In genomic region chr4:133763112-133763511, GRCm38 (mm10) we compare ENCODE assay signal across 24 mouse cellular contexts. TPM values are rescaled to one million over a fixed set of nuclear protein-coding genes. Genes with fewer than 3 reads are reported as not detected.
DNase-seq lines count a peak whose midpoint lies in the region; ATAC-seq and TF ChIP-seq lines count a peak whose summit lies in the region.
"Had no signal": no experiment of that assay in that cellular context is flagged by ENCODE, and none has a peak within 500 bp of the region (broad histone marks: within the 10 kb centered on the region; RNA-seq: fewer than 3 reads in every experiment).

No protein-coding gene starts in this region.

- H3K9ac ChIP-seq in kidney, embryonic 15.5 days: no peak overlapping the region
- H3K9ac ChIP-seq: embryonic facial prominence, embryonic 13.5 days; forebrain, embryonic 12.5 days; forebrain, embryonic 15.5 days; hindbrain, embryonic 12.5 days; hindbrain, embryonic 15.5 days had no signal

- no peaks in the 10 kb centered on the region for H3K27me3 ChIP-seq in kidney, embryonic 15.5 days
- H3K27me3 ChIP-seq: embryonic facial prominence, embryonic 13.5 days; forebrain, embryonic 12.5 days; forebrain, embryonic 15.5 days; hindbrain, embryonic 12.5 days; hindbrain, embryonic 15.5 days had no signal

- no peak for TF ChIP-seq POLR2A in brain, embryonic 14.5 days (IDR thresholded peaks at IDR 0.05; ENCODE audit: borderline replicate concordance, extremely low read depth, insufficient read depth, insufficient read length, poor library complexity, severe bottlenecking)

- no peaks in the 10 kb centered on the region for H3K36me3 ChIP-seq in kidney, embryonic 15.5 days
- H3K36me3 ChIP-seq: embryonic facial prominence, embryonic 10.5 days; embryonic facial prominence, embryonic 13.5 days; forebrain, embryonic 12.5 days; forebrain, embryonic 15.5 days; hindbrain, embryonic 12.5 days; hindbrain, embryonic 15.5 days had no signal

- no peak overlapping the region for H3K27ac ChIP-seq in kidney, embryonic 15.5 days
- H3K27ac ChIP-seq: embryonic facial prominence, embryonic 10.5 days; embryonic facial prominence, embryonic 13.5 days; forebrain, embryonic 12.5 days; forebrain, embryonic 15.5 days; hindbrain, embryonic 12.5 days; hindbrain, embryonic 15.5 days had no signal

- WGBS in kidney, embryonic 15.5 days: 79% methylated on average over 6 of the region's 6 CpGs

- no peak for ATAC-seq in kidney, embryonic 15.5 days (replicated peaks; ENCODE audit: low FRiP score)
- ATAC-seq: activated CD4-positive, CD25-positive, alpha-beta regulatory T cell, adult 4 months; forebrain, embryonic 15.5 days had no signal

- DNase-seq in cerebellum, postnatal 10 days: peak; percentile 45 to 46
- DNase-seq in cerebellum, adult 18-20 months: no peak
- DNase-seq in kidney, adult 8-10 months: peak; percentile 23 to 52
- DNase-seq in kidney, postnatal 36 days: peak; percentile 35 to 66
- no peak for DNase-seq in kidney, postnatal 10 days
- DNase-seq in brain, embryonic 14.5 days (ENCODE audit: low read depth): peak; percentile 30
- DNase-seq: adrenal gland, adult 8-10 months; adrenal gland, postnatal 25 days; cerebellum, adult 2 months; cerebellum, adult 9-11 months; cerebellum, postnatal 36 days; embryo, embryonic 11 days; gastrocnemius, postnatal 10 days; heart, adult 11 months had no signal

- no peak overlapping the region for H3K4me2 ChIP-seq in kidney, embryonic 15.5 days
- H3K4me2 ChIP-seq: embryonic facial prominence, embryonic 13.5 days; forebrain, embryonic 12.5 days; forebrain, embryonic 15.5 days; heart, embryonic 11.5 days; hindbrain, embryonic 12.5 days; hindbrain, embryonic 15.5 days had no signal

- no peak overlapping the region for H3K4me3 ChIP-seq in kidney, embryonic 15.5 days (replicated peaks)
- H3K4me3 ChIP-seq: embryonic facial prominence, embryonic 10.5 days; embryonic facial prominence, embryonic 13.5 days; erythroblast, embryonic 14.5 days; forebrain, embryonic 12.5 days; forebrain, embryonic 15.5 days; hindbrain, embryonic 12.5 days; hindbrain, embryonic 15.5 days had no signal

- no peaks in the 10 kb centered on the region for H3K4me1 ChIP-seq in kidney, embryonic 15.5 days
- H3K4me1 ChIP-seq: embryonic facial prominence, embryonic 13.5 days; forebrain, embryonic 12.5 days; forebrain, embryonic 15.5 days; hindbrain, embryonic 12.5 days; hindbrain, embryonic 15.5 days had no signal

- no peak for TF ChIP-seq CTCF in brain, embryonic 14.5 days (IDR thresholded peaks at IDR 0.05; ENCODE audit: borderline replicate concordance, extremely low read depth, insufficient read depth, insufficient read length)

- H3K9me3 ChIP-seq in kidney, embryonic 15.5 days (replicated peaks): no peaks in the 10 kb centered on the region
- H3K9me3 ChIP-seq: embryonic facial prominence, embryonic 10.5 days; embryonic facial prominence, embryonic 13.5 days; forebrain, embryonic 12.5 days; forebrain, embryonic 15.5 days; hindbrain, embryonic 12.5 days; hindbrain, embryonic 15.5 days had no signal

RNA-seq across cellular contexts. Expression of gene Arid1a, which starts 6.5 kb away (rescaled TPM):
- 33.5 and 36.1 TPM in 2 replicates for polyA plus RNA-seq in kidney, embryonic 15.5 days (2015; fragmentation: Nextera tagmentation; extraction: Ambion mirVana)
- 75.4 and 121 TPM in 2 replicates for polyA plus RNA-seq in brain, embryonic 14.5 days (2012; rRNA removed)

Comparison
In these comparisons a context has a peak if more than half of its experiments do, and no peak if none do; other contexts are left out.
1. DNase-seq: peak in cerebellum, postnatal 10 days (2 of 2), kidney, adult 8-10 months (2 of 2), kidney, postnatal 36 days (2 of 2) and brain, embryonic 14.5 days (single experiment); none in cerebellum, adult 18-20 months (0 of 2) and kidney, postnatal 10 days (single experiment).